Mouse (Mus musculus) ovary, postnatal 14 days (tissue): Measurements from ENCODE around the gene Cdcp2.

Source experiments
- DNase-seq: peaks from one replicate; pipeline ENCODE4 v3.0.0; 2022; ENCODE audit warnings: low spot score

Cdcp2 gene

DNA sequence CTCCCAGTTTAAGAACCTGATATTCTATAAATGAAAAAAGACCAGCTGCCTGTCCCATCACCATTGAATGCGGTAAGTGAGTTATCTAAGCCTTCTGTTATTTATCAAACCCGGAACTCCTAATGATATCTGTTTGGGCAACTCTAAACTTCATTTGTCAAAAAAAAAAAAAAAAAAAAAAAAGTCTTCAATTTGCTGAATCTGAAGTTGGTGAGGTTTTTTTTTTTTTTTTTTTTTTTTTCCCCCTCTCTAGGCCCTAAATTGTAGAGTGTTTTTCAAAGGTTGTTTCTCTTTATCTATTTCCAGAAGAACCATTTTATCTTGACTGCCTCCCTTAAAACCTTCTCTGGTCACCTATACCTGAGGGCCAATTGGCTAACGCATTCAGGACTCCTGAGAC is 38.2 kb downstream of the Cdcp2 start:
- no peak for DNase-seq

DNA sequence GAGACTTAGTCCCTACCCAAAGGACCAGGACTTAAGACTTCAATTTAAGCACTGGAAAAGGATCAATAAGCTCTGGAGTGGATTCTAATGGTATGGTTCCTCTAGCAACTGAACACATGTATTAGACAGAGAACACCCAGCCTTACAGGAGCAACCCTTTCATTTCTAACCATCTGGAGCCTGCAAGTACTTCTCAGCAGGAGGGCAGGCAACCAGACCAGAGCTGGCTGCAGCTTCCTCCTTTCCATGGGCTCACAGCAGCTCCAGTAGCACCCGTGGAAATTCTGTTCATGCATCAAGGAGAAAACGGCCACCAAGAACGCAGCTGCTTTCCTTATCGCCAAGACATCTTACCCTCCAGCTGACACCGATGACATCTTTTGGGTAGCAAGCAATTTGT is 39.0 kb downstream of the Cdcp2 start:
- no peak for DNase-seq

DNA sequence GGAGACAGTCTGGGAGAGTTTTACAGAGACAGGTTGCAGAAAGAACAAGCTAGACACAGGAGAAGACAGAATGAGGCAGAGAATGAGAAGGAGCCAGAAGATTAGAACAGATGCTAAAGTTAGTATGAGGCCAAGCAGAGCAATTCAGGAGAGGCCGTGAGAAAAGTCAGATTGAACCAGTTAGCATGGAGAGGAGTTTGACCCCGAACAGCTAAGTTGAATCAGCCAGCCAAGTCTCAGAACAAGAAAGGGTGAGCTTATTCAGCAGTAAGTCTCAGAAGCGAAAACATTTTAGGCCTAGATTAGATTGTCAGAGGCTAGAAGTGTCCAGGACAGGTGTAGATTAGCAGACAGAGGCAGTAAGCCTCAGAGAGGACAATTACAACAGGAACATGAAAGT is 39.8 kb downstream of the Cdcp2 start:
- no peak for DNase-seq

DNA sequence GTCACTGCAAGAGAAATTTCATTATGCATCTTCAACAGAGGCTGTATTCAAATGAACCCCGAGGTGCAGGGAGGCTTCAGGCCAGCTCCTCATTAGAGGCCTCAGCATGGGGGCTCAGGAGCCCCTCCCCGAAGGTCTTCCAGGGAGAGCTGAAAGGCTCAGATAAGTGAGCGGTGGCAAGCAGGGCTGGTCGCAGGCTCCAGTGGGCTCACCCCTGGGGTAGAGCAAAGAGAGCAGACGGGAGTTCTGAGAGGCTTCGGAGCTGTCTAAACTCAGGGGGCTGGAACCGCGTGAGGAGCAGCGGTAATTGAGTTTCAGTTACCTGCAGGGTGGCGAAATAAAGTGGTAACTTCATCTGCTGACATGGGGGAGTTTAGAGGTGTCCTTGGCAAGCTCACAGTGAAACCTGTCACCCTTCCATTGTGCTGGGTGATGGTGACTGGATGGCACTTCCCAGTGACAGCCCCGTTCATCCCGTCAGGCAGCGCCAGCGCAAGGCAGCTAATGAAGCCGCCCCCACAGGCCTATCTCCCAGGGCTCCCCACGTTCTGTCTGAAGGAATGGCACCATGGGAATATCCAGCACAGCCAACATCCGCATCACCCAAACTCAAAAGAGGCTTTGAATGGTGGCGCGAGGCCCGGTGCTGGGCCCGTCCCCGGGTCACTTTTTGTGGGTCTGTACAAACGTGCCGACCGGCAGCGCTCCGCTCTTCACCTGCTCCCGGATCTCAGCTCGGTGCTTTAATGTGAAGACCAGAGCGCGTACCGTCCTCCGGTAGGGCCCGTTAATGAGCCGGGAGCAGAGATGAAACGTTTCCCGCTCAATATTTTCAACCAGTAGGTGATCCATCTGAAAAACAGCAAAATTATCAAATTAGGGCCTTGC is 42.5 kb downstream of the Cdcp2 start:
- DNase-seq, result no peak

DNA sequence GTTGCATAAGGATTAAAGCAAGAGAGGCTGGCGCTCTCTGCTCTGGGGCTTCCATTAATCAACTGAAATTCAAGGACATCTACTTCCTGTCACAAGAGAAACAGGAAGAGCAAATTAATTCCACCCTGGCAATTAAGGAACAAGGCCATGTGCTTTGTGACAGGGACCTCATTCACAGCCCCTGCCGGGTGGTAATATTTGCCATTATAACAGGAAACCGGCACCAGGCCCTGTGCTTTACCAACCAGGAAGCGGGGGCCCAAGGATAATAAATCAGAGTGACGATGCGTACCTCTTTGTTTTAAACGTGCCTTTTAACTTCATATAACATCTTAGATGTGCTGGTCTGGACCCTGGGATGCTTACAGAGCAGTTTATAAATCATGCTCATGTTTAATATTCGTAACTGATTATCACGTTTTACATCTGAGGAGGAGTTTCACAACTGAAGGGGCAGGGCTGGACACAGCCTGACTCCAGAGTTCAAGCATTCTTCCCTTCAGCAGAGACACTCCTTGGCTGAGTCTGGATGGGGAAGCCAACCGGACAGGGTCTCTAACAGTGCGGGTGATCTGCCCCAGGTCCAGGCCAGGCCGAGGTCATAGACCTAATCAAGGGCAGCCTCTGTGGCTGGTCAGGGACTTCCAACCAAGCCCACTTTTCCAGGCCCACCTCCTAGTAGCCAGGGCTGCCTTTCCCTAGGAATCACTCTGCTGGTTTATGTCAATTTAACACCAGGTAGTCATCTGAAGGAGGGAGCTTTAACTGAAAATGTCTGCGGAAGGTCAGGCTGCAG is 43.3 kb downstream of the Cdcp2 start:
- DNase-seq, result no peak

DNA sequence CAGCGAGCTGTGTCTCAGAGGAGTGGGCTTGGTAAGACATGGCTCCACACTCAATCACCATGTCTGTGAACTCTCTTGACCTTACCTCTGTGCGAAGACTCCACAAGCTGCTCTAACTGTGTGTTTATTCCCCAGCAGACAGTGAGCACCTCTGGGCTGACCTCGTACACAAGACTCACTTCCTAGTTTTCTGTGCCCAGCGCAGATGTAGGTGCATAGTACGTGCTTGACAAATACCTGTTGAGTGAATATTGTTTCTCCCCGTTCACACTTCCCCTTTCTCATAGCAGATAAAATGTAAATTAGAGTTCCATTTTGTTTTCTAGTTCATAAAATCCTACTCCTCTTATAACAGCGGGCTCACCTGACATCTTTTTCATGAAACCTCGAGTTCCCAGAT is 46.8 kb downstream of the Cdcp2 start:
- DNase-seq, result no peak

DNA sequence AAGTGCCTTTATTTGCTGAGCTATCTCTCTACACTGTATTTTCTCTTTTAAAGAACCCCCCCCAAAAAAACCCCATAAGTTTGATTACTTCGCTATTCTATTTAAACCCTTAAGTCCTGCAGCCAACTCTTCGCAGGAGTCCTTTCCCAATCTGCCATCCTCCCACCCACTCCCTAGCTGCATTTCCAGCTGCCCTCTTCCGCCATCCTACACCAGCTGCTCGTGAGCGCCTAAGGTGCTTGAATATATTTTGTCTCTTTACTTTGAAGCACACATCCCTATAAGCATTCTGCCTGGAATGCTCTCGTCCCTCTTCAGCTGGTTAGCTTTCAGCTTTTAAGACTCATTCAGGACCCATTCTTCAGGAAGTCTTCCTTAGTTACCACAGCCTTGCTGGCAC is 54.3 kb downstream of the Cdcp2 start:
- no peak for DNase-seq

DNA sequence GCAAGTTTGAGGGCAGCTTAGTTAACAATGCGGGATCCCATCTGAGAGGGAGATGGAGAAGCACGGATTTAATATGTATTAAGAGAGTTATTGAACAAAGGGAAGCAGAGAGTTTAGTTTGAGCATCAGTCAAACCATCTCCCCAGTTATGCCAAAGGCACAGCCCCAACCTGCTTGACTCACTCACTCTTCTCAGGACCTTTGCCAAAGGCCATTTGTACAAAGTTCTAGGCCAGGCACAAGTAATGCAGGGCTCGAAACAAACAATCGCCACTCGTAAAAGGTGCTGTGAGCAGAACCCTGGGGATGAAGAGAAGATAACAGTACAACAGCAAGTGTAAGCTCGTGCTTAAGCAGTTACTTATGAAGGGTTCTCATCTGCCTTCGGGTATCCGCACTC is 55.9 kb downstream of the Cdcp2 start:
- DNase-seq, result no peak

DNA sequence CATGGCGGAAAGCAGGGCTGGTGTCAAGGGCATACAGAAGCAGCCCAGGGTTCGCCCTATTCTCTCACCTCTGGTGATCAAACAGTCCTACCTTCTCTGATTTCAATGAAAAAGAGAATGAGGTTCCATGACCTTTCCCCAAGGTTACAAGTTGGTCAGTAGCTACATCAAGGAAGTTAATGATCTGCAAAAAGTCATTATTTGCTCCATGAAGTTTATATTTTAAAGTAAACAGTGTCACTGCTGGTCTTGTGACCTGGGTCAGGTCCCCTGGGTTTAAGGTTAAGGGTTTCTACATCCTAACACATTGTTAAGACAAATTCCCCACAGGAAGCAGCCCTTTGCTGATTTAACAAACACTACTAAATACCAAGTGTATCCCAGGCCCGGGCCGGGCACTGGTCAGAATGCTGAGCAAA is 60.3 kb downstream of the Cdcp2 start:
- DNase-seq, result no peak

DNA sequence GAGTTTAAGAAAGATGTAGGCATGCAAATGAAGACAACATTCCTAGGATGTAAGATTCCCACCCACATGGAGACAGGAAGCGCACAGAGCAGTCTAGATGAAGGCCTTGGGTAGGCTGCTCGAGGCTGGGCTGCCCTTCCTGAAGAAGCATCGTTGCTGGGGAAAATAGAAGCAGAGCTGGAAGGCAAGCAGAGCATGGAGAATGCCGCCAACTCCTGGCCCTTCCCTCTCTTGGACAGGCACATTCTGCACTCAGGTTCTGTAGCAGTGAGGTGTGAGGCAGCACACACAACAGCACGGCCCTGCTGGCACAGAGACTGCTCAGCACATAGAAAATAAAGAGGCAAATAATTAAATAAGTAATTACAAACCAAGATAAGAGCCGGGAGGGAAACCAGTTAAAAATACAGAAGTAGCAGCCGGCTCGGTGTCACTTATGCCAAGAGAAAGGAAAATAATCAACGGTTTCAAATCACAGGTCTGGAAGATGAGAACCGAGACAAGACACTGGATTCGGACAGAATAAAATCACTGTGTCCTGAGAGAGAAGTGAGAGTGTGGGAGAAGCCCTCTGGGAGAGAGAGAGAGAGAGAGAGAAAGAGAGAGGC is 62.6 kb downstream of the Cdcp2 start:
- no peak for DNase-seq

DNA sequence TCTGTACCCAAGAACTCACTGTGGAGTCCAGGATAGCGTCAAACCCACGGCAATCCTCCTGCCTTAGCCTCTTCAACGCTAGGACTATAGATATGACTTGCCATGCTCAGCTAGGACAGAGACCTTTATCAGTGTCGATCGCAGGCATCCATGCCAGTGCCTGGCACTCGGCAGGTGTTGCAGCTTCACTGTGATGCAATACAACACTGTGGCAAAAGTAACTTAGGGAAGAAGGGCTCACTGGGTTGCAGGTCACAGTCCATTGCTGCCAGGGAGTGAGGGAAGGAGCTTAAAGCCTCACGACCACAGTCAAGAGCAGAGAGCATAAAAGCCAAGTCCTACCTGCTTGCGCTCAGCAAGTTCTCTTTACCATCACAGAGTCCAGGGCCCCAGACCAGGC is 63.5 kb downstream of the Cdcp2 start:
- no peak for DNase-seq
